Mouse (Mus musculus) thymus, postnatal 25 days (tissue): ENCODE data around the gene Vmn1r21.
"Not testable (repeated sequence)": the region's sequence is repeated elsewhere in the genome, so short reads cannot be mapped to it uniquely, and the experiment has no call there.

Experiments used
- DNase-seq: peaks from one replicate; pipeline ENCODE4 v3.0.0; 2022

Gene Vmn1r21

GRCm38 (mm10) chr6:57850286-57850685 lies at the start of gene Vmn1r21:
TSS of gene Vmn1r21 (minus strand) at chr6:57850343.
- no peak for DNase-seq

GRCm38 (mm10) chr6:57859043-57860042 lies 9.2 kb upstream of the Vmn1r21 start:
- peak; percentile 23 for DNase-seq

GRCm38 (mm10) chr6:57851177-57851576 lies 1.0 kb upstream of the Vmn1r21 start:
- DNase-seq, result not testable (repeated sequence)

- no peak for DNase-seq
Measured at GRCm38 (mm10) chr6:57839693-57840408, 10.3 kb downstream of the Vmn1r21 start.

GRCm38 (mm10) chr6:57825259-57825715 lies 24.9 kb downstream of the Vmn1r21 start:
- no peak for DNase-seq

GRCm38 (mm10) chr6:57824422-57825258 lies 25.5 kb downstream of the Vmn1r21 start, which contains the start of gene Vopp1:
TSS of gene Vopp1 (minus strand) at chr6:57825159.
- DNase-seq, result peak; percentile 72

GRCm38 (mm10) chr6:57823461-57823860 lies 26.7 kb downstream of the Vmn1r21 start:
- no peak for DNase-seq

- DNase-seq, result no peak
Measured at GRCm38 (mm10) chr6:57822648-57823410, 27.3 kb downstream of the Vmn1r21 start.

- DNase-seq, result no peak
Measured at GRCm38 (mm10) chr6:57814436-57814940, 35.7 kb downstream of the Vmn1r21 start.

- DNase-seq, result no peak
Measured at GRCm38 (mm10) chr6:57811748-57812730, 38.1 kb downstream of the Vmn1r21 start.

GRCm38 (mm10) chr6:57805218-57806069 lies 44.7 kb downstream of the Vmn1r21 start:
- DNase-seq, result no peak

- DNase-seq, result no peak
Measured at GRCm38 (mm10) chr6:57803130-57803529, 47.0 kb downstream of the Vmn1r21 start.

GRCm38 (mm10) chr6:57798986-57799385 lies 51.2 kb downstream of the Vmn1r21 start:
- no peak for DNase-seq

- DNase-seq, result no peak
Measured at GRCm38 (mm10) chr6:57796853-57797423, 53.2 kb downstream of the Vmn1r21 start.

GRCm38 (mm10) chr6:57795835-57796234 lies 54.3 kb downstream of the Vmn1r21 start:
- DNase-seq, result peak; percentile 5
